Mouse (Mus musculus) heart, postnatal 4 days (tissue): Measurements from ENCODE around the gene Lce3e. TPM values are rescaled to one million over a fixed set of nuclear protein-coding genes. Genes with fewer than 3 reads are reported as not detected.

ENCODE experiments used
- DNase-seq: peaks from one replicate; pipeline ENCODE4 v3.0.0; 2021
- total RNA-seq, 2 experiments: library from RNA; stranded (reverse); gene quantifications; 2 replicates each; pipeline ENCODE4 v1.2.3; 2021

Lce3e gene
- total RNA-seq, result not detected

DNA sequence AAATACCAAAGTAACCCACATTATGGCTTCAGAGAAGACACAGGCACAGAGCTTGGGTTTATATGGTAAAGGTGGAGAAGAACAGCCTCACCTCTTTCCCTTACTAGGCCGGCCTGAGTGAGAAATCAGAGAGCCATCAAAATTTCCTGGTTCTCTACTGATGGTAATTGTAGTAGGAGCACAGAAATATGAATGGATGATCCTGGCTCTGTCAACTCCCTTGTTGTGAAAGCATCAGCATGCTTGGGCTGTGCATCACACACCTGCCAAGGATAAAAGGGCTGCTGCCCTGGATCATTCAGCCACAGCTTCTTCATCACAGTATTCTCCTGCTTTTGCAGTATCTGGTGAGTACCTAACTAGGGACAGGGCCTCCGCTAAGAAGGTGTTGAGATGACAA is at the start of gene Lce3e:
TSS of gene Lce3e (plus strand) at position 301 of the 400 bp plus-strand sequence.
- no peak for DNase-seq

GRCm38 (mm10) chr3:92920364-92920763 is 46.5 kb upstream of the Lce3e start:
- peak; percentile 15 for DNase-seq

DNA sequence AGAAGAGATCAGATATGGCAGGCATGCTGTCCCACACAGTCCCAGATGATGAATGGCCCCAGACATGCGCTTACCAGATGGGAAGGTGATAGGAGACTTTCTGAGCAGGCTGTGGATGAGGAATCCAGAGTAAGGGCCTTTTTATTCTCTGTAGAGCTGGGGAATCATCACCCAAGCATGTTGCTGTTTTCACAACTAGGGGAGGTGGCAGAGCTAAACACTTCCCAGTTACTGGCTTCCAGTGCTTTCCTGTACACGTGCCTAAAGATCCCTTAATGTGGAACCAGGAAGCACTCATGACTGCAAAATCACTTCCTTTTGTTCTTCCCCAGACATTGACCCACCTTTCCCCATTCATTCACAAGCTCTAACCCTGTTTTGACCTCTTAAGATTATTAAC is 40.7 kb upstream of the Lce3e start, which contains the start of gene Lce3a:
TSS of gene Lce3a (minus strand) at position 101 of the 400 bp plus-strand sequence.
- DNase-seq, result no peak

- DNase-seq, result no peak
These were observed 34.2 kb upstream of the Lce3e start, which contains the start of gene Lce3b for GRCm38 (mm10) chr3:92932679-92933078. Lce3b (plus strand) TSS chr3:92932979.

- no peak for DNase-seq
These were observed 22.7 kb upstream of the Lce3e start, which contains the start of gene Lce3c for GRCm38 (mm10) chr3:92944186-92944585. Lce3c (plus strand) TSS chr3:92944486.

- DNase-seq, result no peak
These were observed 9.8 kb upstream of the Lce3e start, which contains the start of gene Lce3d for GRCm38 (mm10) chr3:92957090-92957489. Lce3d (plus strand) TSS chr3:92957390.

GRCm38 (mm10) chr3:92978484-92978883 is 11.6 kb downstream of the Lce3e start:
- DNase-seq, result no peak

- DNase-seq, result no peak
These were observed 25.1 kb downstream of the Lce3e start, which contains the start of gene Lce3f for GRCm38 (mm10) chr3:92991926-92992325. Lce3f (plus strand) TSS chr3:92992226.

- DNase-seq, result peak; percentile 77
These were observed 31.8 kb downstream of the Lce3e start for GRCm38 (mm10) chr3:92998691-92999090.

- DNase-seq, result no peak
These were observed 33.8 kb downstream of the Lce3e start for GRCm38 (mm10) chr3:93000621-93001020.

DNA sequence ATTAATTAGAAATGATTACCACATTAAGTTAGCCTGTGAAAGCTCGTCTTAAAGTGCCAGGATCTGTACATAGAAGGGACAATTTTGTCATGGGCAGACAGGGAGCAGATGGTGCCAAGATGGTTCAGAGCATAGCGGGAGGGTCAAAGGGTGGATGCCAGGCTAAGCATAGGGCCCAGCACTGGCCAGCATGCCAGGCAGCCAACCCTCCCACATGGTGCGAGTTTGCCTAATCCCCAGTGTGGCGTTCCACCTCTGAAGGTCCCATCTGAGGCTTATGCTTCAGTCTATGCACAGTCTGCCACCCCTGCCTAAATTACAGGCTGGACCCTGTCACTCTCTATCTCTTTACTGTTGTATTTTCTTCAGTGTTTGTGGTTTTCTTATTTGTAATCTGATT is 36.0 kb downstream of the Lce3e start:
- no peak for DNase-seq

DNA sequence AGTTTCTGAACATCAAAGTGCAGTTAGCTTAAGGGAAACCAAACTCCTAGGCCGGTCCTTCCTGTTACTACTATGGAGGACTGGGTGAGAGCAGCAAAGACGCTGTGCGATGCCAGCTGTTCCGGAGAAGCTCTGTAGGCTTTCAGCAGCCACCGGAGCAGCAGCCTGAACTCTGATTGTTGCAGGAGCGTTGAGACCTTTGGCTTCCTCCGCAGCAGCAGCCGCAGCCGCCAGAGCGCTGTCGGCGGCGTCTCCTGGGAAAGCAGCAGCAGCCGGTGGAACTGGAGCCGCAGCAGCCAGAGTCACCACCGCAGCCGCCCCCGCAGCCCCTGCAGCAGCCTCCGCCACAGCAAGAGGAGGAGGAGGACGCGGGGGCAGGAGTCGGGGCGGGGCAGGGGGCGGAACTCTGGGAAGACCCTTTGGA is 47.5 kb downstream of the Lce3e start:
- peak; percentile 44 for DNase-seq

DNA sequence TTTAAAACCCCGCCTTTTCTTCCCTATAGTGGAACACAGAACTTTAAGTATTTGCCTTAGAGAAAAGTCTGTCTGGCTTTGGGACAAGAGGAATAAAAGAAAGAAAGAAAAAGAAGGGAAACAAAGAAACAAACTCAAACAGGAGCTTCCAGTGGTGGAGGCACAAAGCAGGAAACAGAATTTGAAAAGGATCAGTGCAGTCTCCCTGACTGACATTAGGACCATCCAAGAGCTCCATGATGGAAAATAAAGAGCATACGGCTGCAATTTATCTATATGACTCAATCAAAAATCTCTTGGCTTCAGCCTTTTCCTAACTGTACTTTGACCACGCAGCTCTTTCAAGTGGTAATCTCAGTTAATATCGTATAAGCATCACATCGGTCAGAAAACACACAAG is 48.0 kb downstream of the Lce3e start:
- no peak for DNase-seq

DNA sequence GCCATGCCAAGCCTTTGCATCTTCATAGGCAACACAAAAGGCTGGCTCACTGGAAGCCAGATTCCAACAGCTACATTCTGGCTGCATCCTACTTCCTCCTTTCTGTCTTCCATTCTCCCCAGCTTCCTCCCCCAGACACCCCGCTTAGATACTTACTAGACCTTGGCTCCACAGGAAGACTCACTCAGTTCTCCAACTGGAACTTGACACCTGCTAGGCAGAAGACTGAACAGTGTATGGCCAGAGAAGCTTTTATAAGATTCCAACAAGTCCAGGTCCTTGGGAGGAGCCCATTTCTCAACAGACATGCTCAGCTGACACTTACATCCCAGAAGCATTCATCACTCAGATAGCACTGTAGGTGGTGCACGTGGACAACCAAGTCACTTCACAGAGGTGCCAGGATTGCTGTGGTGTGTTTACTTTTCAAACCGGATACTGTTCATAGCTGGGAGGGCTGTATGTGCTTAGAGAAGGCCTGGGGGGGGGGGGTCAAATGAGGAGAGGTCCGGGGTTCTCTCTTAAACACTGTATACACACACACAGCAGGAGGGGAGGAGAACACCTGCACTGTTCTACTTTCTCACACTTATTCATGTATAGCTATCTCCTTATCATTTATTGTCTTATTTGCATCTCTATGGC is 48.7 kb downstream of the Lce3e start, which contains the start of gene Crct1:
TSS of gene Crct1 (minus strand) at position 228 of the 645 bp plus-strand sequence.
- no peak for DNase-seq

Other genes with a start within 250 kb of the Lce3e start
- not detected for gene Lce1f, start 246.7 kb upstream of the Lce3e start, total RNA-seq
- gene Gm38119, start 228.0 kb upstream of the Lce3e start, total RNA-seq, result not detected
- not detected for gene Lce1g, start 214.7 kb upstream of the Lce3e start, total RNA-seq
- gene Lce1h, start 202.0 kb upstream of the Lce3e start, total RNA-seq, result not detected
- gene Lce1i, start 188.2 kb upstream of the Lce3e start, total RNA-seq, result not detected
- gene Lce1j, start 176.5 kb upstream of the Lce3e start, total RNA-seq, result not detected
- gene Lce1k, start 159.2 kb upstream of the Lce3e start, total RNA-seq, result not detected
- gene Kprp, start 139.8 kb upstream of the Lce3e start, total RNA-seq, result not detected
- gene Lce1l, start 115.8 kb upstream of the Lce3e start, total RNA-seq, result not detected
- not detected for gene 2310050C09Rik, start 96.8 kb upstream of the Lce3e start, total RNA-seq
- gene Lce3a, start 40.8 kb upstream of the Lce3e start, total RNA-seq, result not detected
- not detected for gene Lce3b, start 34.1 kb upstream of the Lce3e start, total RNA-seq
- not detected for gene Lce3c, start 22.6 kb upstream of the Lce3e start, total RNA-seq
- gene Lce3d, start 9.7 kb upstream of the Lce3e start, total RNA-seq, result not detected
- not detected for gene Lce3f, start 25.2 kb downstream of the Lce3e start, total RNA-seq
- gene Crct1, start 48.6 kb downstream of the Lce3e start, total RNA-seq, result not detected
- gene Lce1m, start 52.0 kb downstream of the Lce3e start, total RNA-seq, result not detected
- gene Gm4858, start 101.8 kb downstream of the Lce3e start, total RNA-seq, result not detected
- gene Crnn, start 177.7 kb downstream of the Lce3e start, total RNA-seq, result not detected
- gene Flg2, start 230.2 kb downstream of the Lce3e start, total RNA-seq, result not detected